Mouse (Mus musculus) urinary bladder, adult 2 months (tissue): Measurements from ENCODE around the gene Rundc3a. TPM values are rescaled to one million over a fixed set of nuclear protein-coding genes. Genes with fewer than 3 reads are reported as not detected.

ENCODE experiments used
- DNase-seq: peaks from one replicate; pipeline ENCODE4 v3.0.0; 2022; ENCODE audit warnings: low spot score
- polyA plus RNA-seq: library from polyadenylated mRNA; depleted of rRNA; stranded (reverse); fragments of >200 nt; gene quantifications from 2 replicates; pipeline ENCODE4 v1.2.3, GENCODE M21; 2012; rRNA removed

Gene Rundc3a
- polyA plus RNA-seq, 1 experiment = 1.4 TPM

GRCm38 (mm10) chr11:102448327-102448726 is 55.1 kb downstream of the Rundc3a start:
- no peak for DNase-seq

GRCm38 (mm10) chr11:102449043-102450008 is 56.1 kb downstream of the Rundc3a start:
- no peak for DNase-seq

Other genes starting within 250 kb of the Rundc3a start
- 0.07 and 0.15 TPM in 2 replicates for gene Nags, start 247.9 kb upstream of the Rundc3a start, polyA plus RNA-seq
- 15.0 and 17.4 TPM in 2 replicates for gene Tmem101, start 237.0 kb upstream of the Rundc3a start, polyA plus RNA-seq
- 29.9 and 32.4 TPM in 2 replicates for gene Lsm12, start 208.1 kb upstream of the Rundc3a start, polyA plus RNA-seq
- 73.3 and 80.1 TPM in 2 replicates for gene G6pc3, start 203.8 kb upstream of the Rundc3a start, polyA plus RNA-seq
- gene Hdac5, start 163.2 kb upstream of the Rundc3a start, polyA plus RNA-seq = 58.1 and 75.4 TPM in 2 replicates
- gene BC030867, start 144.5 kb upstream of the Rundc3a start, polyA plus RNA-seq = 0.41 TPM in 2 replicates
- gene Asb16, start 124.7 kb upstream of the Rundc3a start, polyA plus RNA-seq = 0.63 and 0.65 TPM in 2 replicates
- 50.8 and 57.6 TPM in 2 replicates for gene Tmub2, start 108.5 kb upstream of the Rundc3a start, polyA plus RNA-seq
- 36.5 and 38.6 TPM in 2 replicates for gene Atxn7l3, start 96.8 kb upstream of the Rundc3a start, polyA plus RNA-seq
- 45.7 and 61.5 TPM in 2 replicates for gene Ubtf, start 73.7 kb upstream of the Rundc3a start, polyA plus RNA-seq
- gene Slc4a1, start 27.2 kb upstream of the Rundc3a start, polyA plus RNA-seq = 0.01 TPM in 1 of 2 replicates, not detected in the other
- gene Slc25a39, start 14.5 kb downstream of the Rundc3a start, polyA plus RNA-seq = 80.3 and 88.2 TPM in 2 replicates
- gene Grn, start 36.9 kb downstream of the Rundc3a start, polyA plus RNA-seq = 190 and 251 TPM in 2 replicates
- gene Fam171a2, start 54.3 kb downstream of the Rundc3a start, polyA plus RNA-seq = 6.9 and 10.4 TPM in 2 replicates
- 5.7 and 7.2 TPM in 2 replicates for gene Itga2b, start 76.7 kb downstream of the Rundc3a start, polyA plus RNA-seq
- gene Gpatch8, start 163.0 kb downstream of the Rundc3a start, polyA plus RNA-seq = 17.5 and 23.9 TPM in 2 replicates
- gene Gm11627, start 186.1 kb downstream of the Rundc3a start, polyA plus RNA-seq = 53.0 and 56.5 TPM in 2 replicates
- 53.7 and 54.9 TPM in 2 replicates for gene Fzd2, start 211.0 kb downstream of the Rundc3a start, polyA plus RNA-seq